Mouse (Mus musculus) forebrain, embryonic 15.5 days (tissue): ENCODE measurements around the gene H1foo. TPM values are rescaled to one million over a fixed set of nuclear protein-coding genes. Genes with fewer than 3 reads are reported as not detected.

Source experiments
- ATAC-seq: fragments of 200-750 bp; cut with Nextera tagmentation; replicated peaks from 2 replicates; pipeline ENCODE4 v1.8.0; 2017; ENCODE audit warnings: mild to moderate bottlenecking, moderate TSS enrichment, moderate library complexity
- H3K27ac ChIP-seq: fragments of 300-500 bp; sonication (generic); replicated peaks from 2 replicates; pipeline ENCODE4 v1.5.1; 2015; ENCODE audit warnings: mild to moderate bottlenecking, inconsistent platforms
- H3K27me3 ChIP-seq: fragments of 300-500 bp; sonication (generic); 2 replicates; pipeline ENCODE4 v1.6.1; 2015; ENCODE audit warnings: inconsistent platforms
- H3K36me3 ChIP-seq: fragments of 300-500 bp; sonication (generic); 2 replicates; pipeline ENCODE4 v1.6.1; 2015; ENCODE audit warnings: mild to moderate bottlenecking, inconsistent platforms
- H3K4me1 ChIP-seq: fragments of 300-500 bp; sonication (generic); 2 replicates; pipeline ENCODE4 v1.6.1; 2015; ENCODE audit warnings: inconsistent platforms
- H3K4me2 ChIP-seq: fragments of 300-500 bp; sonication (generic); replicated peaks from 2 replicates; pipeline ENCODE4 v1.6.1; 2015; ENCODE audit warnings: mild to moderate bottlenecking, inconsistent platforms
- H3K4me3 ChIP-seq: fragments of 300-500 bp; sonication (generic); 2 replicates; pipeline ENCODE4 v1.5.1; 2015; ENCODE audit warnings: mild to moderate bottlenecking, inconsistent platforms
- H3K9ac ChIP-seq: fragments of 300-500 bp; sonication (generic); replicated peaks from 2 replicates; pipeline ENCODE4 v1.6.1; 2015; ENCODE audit warnings: mild to moderate bottlenecking, inconsistent platforms
- H3K9me3 ChIP-seq: fragments of 300-500 bp; sonication (generic); 2 replicates; pipeline ENCODE4 v1.6.1; 2016; ENCODE audit warnings: inconsistent platforms
- WGBS: fragments of 180-500 bp; shearing (Covaris S2); methylation state at CpG from one replicate; pipeline ENCODE4 v1.1.7; 2015; ENCODE audit warnings: mixed read lengths; 5-methylcytosine and 5-hydroxymethylcytosine counted together
- polyA plus RNA-seq: library from polyadenylated mRNA; unstranded; fragments of >200 nt; fragmentation: Nextera tagmentation; extraction: Ambion mirVana; gene quantifications from 2 replicates; pipeline ENCODE4 v1.2.1, GENCODE M21; 2015

Gene H1foo
- polyA plus RNA-seq, 1 experiment from 2014 or later: not detected

DNA sequence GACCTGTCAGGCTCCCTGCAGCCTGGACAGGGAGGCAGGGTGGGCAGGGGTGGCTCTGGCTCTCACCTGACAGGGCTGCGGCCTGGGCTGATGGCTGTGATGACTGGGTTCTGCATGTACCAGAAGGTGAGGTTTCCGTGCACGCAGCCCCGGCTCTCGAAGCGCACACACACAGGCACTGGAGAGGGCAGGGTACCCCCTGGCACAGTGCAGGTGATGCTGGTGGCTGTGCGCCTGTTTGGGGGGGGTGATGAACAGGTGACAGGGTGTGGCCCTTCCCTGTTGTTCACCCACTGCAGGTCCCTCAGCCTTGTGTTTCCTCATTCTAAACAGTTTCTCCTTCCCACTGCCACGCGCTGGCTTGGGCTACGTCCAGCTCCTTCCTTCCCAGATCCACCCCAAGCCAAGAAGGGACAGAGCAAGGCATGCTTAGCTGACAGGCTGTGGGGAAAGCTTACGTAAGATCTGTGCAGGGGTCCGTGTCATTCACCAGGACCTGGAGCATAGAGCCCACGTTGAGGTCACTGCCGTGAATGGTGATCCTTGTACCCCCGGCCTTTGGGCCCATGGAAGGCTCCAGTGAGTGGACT, 22.6 kb downstream of the H1foo start:
- H3K27me3 ChIP-seq: no peaks in the 10 kb centered on the region
- WGBS: 90% methylated on average over 15 of the region's 15 CpGs
- no peak overlapping the region for H3K4me3 ChIP-seq
- no peak overlapping the region for H3K4me2 ChIP-seq
- no peak overlapping the region for H3K27ac ChIP-seq
- no peak; the same call in 1 of the 2 replicates for ATAC-seq
- no peak overlapping the region for H3K9ac ChIP-seq
- H3K9me3 ChIP-seq: no peaks in the 10 kb centered on the region
- peaks cover 14% of the 10 kb centered on the region for H3K4me1 ChIP-seq
- no peaks in the 10 kb centered on the region for H3K36me3 ChIP-seq

- Histone ChIP-seq H3K27ac (no peak overlapping the region), H3K4me3 (no peak overlapping the region), H3K9me3 (no peaks in the 10 kb centered on the region), H3K27me3 (no peaks in the 10 kb centered on the region), H3K9ac (no peak overlapping the region), H3K36me3 (no peaks in the 10 kb centered on the region), H3K4me2 (no peak overlapping the region), H3K4me1 (peaks cover 15% of the 10 kb centered on the region)
- WGBS: 70% methylated on average over 5 of the region's 5 CpGs
- no peak for ATAC-seq
Observed at GRCm38 (mm10) chr6:115968086-115968485, 23.3 kb downstream of the H1foo start.

- Histone ChIP-seq H3K4me2 (no peak overlapping the region), H3K4me1 (peaks cover 15% of the 10 kb centered on the region), H3K36me3 (no peaks in the 10 kb centered on the region), H3K27me3 (no peaks in the 10 kb centered on the region), H3K9me3 (no peaks in the 10 kb centered on the region), H3K4me3 (no peak overlapping the region), H3K9ac (no peak overlapping the region), H3K27ac (no peak overlapping the region; the same call in 1 of the 2 replicates)
- WGBS: 69% methylated on average over 6 of the region's 6 CpGs
- no peak for ATAC-seq
Observed at GRCm38 (mm10) chr6:115968700-115969099, 24.0 kb downstream of the H1foo start.

DNA sequence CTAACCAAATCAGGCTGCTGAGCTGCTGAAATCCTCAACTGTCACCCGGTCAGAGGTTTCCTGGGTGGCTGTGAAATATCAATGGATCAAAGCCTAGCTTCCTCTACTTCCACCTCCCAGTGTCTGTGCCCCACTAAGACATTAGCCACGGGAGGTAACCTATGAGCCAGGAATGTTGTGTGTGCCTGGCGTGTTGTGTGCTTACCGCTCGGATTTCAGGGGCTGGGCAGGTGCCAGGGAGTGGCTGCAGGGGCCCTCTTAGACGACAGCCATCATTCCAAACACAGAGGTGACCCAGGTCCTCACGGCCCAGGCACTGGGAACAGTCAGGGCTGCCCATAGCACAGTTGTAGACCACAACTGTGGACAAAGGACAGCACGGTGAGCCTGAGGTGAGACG, 24.4 kb downstream of the H1foo start:
- H3K4me1 ChIP-seq: peaks cover 18% of the 10 kb centered on the region
- no peaks in the 10 kb centered on the region for H3K27me3 ChIP-seq
- H3K9me3 ChIP-seq: no peaks in the 10 kb centered on the region
- no peak for ATAC-seq
- no peak overlapping the region for H3K4me2 ChIP-seq
- WGBS: 68% methylated on average over 9 of the region's 9 CpGs
- H3K4me3 ChIP-seq: no peak overlapping the region
- no peaks in the 10 kb centered on the region for H3K36me3 ChIP-seq
- no peak overlapping the region for H3K9ac ChIP-seq
- no peak overlapping the region for H3K27ac ChIP-seq

GRCm38 (mm10) chr6:115969952-115970351, 25.2 kb downstream of the H1foo start:
- no peaks in the 10 kb centered on the region for H3K36me3 ChIP-seq
- H3K4me1 ChIP-seq: peaks cover 18% of the 10 kb centered on the region

GRCm38 (mm10) chr6:115971273-115972060, 26.7 kb downstream of the H1foo start:
- no peaks in the 10 kb centered on the region for H3K27me3 ChIP-seq
- no peak overlapping the region for H3K4me3 ChIP-seq
- H3K27ac ChIP-seq: peak overlapping the region; percentile 48
- WGBS: 42% methylated on average over 13 of the region's 13 CpGs
- H3K4me1 ChIP-seq: peaks cover 18% of the 10 kb centered on the region
- H3K9ac ChIP-seq: no peak overlapping the region
- H3K4me2 ChIP-seq: no peak overlapping the region
- no peaks in the 10 kb centered on the region for H3K9me3 ChIP-seq
- peak; percentile 35; the same call in 1 of the 2 replicates for ATAC-seq
- H3K36me3 ChIP-seq: no peaks in the 10 kb centered on the region

More at GRCm38 (mm10) chr6:115969952-115970351, 25.2 kb downstream of the H1foo start:
- Histone ChIP-seq H3K27me3 (no peaks in the 10 kb centered on the region), H3K9me3 (no peaks in the 10 kb centered on the region), H3K9ac (no peak overlapping the region), H3K4me3 (no peak overlapping the region), H3K27ac (no peak overlapping the region), H3K4me2 (no peak overlapping the region)
- ATAC-seq: no peak
- 52% methylated on average over 5 of the region's 6 CpGs for WGBS

DNA sequence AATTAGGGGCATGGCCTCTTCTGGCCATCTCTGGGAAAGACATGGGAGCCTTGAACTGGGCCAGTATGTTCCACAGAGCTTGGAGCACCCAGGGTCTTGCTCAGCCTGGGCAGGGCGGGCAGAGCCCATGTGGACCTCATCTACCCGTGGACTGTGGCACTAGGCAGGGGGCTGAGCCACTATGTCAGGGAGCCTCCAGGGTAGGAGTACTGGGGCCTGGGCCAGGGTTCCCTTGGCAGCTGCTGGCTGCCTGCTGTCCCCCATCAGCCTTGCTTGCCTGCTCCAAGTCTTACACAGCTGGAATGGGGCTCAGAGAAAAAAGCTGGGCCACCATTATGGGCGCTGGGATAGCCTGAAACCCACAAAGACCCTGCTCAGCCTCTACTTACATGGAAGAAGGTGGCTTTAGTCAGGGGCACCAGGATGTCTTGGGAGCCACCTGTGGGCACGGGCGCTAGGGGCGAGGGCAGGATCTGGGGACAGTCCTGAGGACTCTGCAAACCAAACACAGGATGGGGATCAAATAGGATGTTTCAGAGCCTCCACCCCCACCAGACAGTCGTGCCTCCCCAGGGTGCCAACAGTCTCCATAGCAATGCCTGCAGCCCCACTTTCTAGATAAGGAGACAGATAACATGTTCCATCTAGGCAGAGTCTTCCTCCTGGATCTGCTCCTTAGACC, 27.5 kb downstream of the H1foo start:
- Histone ChIP-seq H3K4me2 (no peak overlapping the region), H3K9ac (no peak overlapping the region), H3K4me3 (no peak overlapping the region), H3K27me3 (no peaks in the 10 kb centered on the region), H3K27ac (peak overlapping the region; percentile 19; the same call in 1 of the 2 replicates), H3K9me3 (no peaks in the 10 kb centered on the region), H3K36me3 (no peaks in the 10 kb centered on the region), H3K4me1 (peaks cover 18% of the 10 kb centered on the region)
- peak; percentile 35; the same call in 1 of the 2 replicates for ATAC-seq
- 77% methylated on average over 7 of the region's 7 CpGs for WGBS

DNA sequence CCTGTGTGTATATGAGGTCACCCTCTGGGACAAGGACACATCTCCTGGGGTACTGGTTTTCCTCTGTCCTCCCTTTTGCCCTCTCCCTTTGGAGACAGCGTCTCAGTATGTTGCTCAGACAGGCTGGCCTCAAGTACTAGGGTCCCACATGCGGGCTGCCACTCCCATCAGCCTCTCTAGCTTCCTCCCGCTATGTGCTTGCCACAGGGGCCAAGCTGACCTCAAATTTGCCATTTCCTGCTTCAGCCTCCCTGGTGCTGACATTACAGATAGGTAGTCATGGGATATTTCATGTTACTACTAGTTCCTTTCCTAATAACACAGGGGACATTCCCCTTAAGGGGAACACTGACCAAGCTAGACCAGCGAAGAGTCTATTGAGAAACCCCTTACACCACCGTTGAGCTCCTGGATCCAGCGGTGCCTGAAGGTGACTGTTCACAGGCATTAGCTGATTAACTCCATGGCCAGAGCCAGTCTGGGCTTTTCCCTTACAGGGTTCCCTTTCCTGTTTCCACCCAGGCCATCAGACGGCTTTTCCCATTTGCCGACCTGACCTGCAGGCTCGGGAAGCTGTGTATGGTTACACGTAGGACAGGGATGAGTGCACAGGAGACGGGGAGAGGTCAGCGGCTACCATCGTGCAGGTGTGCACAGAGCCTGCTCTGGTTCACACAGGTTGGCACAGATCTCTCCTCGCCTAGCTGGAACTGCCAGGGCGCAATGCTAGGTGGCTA, 28.6 kb downstream of the H1foo start:
- Histone ChIP-seq H3K27me3 (no peaks in the 10 kb centered on the region), H3K36me3 (no peaks in the 10 kb centered on the region), H3K9me3 (no peaks in the 10 kb centered on the region), H3K4me3 (no peak overlapping the region), H3K4me1 (peaks cover 18% of the 10 kb centered on the region), H3K27ac (0 out of 2 replicates have a peak overlapping the region, but pooled peaks have one; percentile 19), H3K9ac (no peak overlapping the region), H3K4me2 (no peak overlapping the region)
- WGBS: 90% methylated on average over 15 of the region's 15 CpGs
- ATAC-seq: no peak

GRCm38 (mm10) chr6:115973881-115974662, 29.3 kb downstream of the H1foo start:
- H3K36me3 ChIP-seq: no peaks in the 10 kb centered on the region
- 63% methylated on average over 16 of the region's 16 CpGs for WGBS
- no peaks in the 10 kb centered on the region for H3K27me3 ChIP-seq
- no peak overlapping the region for H3K4me2 ChIP-seq
- H3K4me3 ChIP-seq: no peak overlapping the region
- peaks cover 18% of the 10 kb centered on the region for H3K4me1 ChIP-seq
- ATAC-seq: no peak
- H3K27ac ChIP-seq: no peak overlapping the region
- no peaks in the 10 kb centered on the region for H3K9me3 ChIP-seq
- no peak overlapping the region for H3K9ac ChIP-seq

DNA sequence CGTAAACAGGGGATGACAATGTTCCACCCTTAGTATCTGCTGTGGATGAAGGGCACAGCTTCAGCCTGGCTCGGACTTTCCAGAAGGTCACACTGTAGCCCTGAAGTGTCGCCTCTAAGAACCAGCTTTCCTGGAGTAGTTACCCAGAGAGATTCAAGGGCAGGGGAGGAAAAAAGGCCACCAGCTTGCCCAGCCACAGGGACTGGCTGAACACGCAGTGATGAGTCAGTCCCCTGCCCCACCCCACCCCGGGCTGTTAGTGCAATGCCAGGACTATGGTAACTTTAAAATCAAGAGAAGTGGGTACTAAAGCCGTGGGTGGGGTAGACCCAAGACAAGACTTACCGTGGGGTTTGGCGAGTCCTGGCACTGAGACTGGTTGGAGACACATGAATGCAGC, 30.9 kb downstream of the H1foo start:
- Histone ChIP-seq H3K9ac (no peak overlapping the region), H3K4me3 (no peak overlapping the region), H3K27me3 (no peaks in the 10 kb centered on the region), H3K4me2 (no peak overlapping the region), H3K9me3 (no peaks in the 10 kb centered on the region), H3K27ac (no peak overlapping the region), H3K36me3 (no peaks in the 10 kb centered on the region), H3K4me1 (peaks cover 18% of the 10 kb centered on the region)
- 91% methylated on average over 8 of the region's 8 CpGs for WGBS
- no peak for ATAC-seq

DNA sequence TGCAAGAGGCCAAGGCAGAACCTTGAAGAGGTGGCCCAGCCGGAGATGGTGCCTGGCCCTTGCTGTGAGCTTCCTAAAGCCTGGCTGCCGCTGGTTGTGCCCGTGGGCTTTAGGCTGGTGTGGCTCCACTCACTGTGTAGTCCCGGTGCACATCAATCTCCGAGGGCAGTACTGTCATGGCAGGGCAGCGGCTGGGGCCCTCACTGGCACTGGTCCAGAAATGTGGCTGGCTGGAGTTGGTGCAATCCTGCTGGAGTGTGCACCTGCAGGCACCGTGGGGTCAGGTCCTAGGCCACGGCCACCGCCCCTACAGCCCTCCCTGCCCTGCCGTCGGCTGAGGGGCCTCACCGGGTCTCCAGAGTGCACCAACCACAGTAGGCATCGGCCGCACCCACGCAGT, 33.1 kb downstream of the H1foo start:
- no peak for ATAC-seq
- Histone ChIP-seq H3K9me3 (no peaks in the 10 kb centered on the region), H3K9ac (no peak overlapping the region), H3K36me3 (no peaks in the 10 kb centered on the region), H3K27me3 (no peaks in the 10 kb centered on the region), H3K4me3 (no peak overlapping the region), H3K4me1 (peaks cover 4% of the 10 kb centered on the region; the same call in 1 of the 2 replicates), H3K27ac (no peak overlapping the region), H3K4me2 (no peak overlapping the region)
- WGBS: 89% methylated on average over 15 of the region's 15 CpGs
